In genomic region chr1:105342305-105342704, GRCm38 (mm10) we compare ENCODE assay signal across 26 mouse cellular contexts. TPM values are rescaled to one million over a fixed set of nuclear protein-coding genes. Genes with fewer than 3 reads are reported as not detected.
"Had no signal": no experiment of that assay in that cellular context is flagged by ENCODE, and none has a peak within 500 bp of the region (broad histone marks: within the 10 kb centered on the region; RNA-seq: fewer than 3 reads in every experiment).

No protein-coding gene starts in this region.

- DNase-seq: gastrocnemius, postnatal 14 days; gastrocnemius, postnatal 36 days; heart, adult 11 months; heart, adult 2 months; heart, postnatal 14 days; heart, postnatal 36 days; kidney, adult 11 months; kidney, adult 2 months; kidney, adult 9 months; kidney, postnatal 14 days; kidney, postnatal 36 days; liver; liver, embryonic 13.5 days had no signal

- H3K4me3 ChIP-seq: heart, adult 2 months; heart, embryonic 13.5 days; heart, embryonic 15.5 days; hindbrain, embryonic 13.5 days; hindbrain, embryonic 15.5 days; kidney, embryonic 15.5 days; layer of hippocampus, adult 2 months; left cerebral cortex, adult 2 months; limb, embryonic 10.5 days; limb, embryonic 12.5 days; liver, embryonic 13.5 days; liver, embryonic 15.5 days had no signal

- ATAC-seq: hindbrain, postnatal 0 days had no signal

- H3K27ac ChIP-seq: heart, adult 2 months; heart, embryonic 13.5 days; heart, embryonic 15.5 days; hindbrain, embryonic 13.5 days; hindbrain, embryonic 15.5 days; hindbrain, postnatal 0 days; kidney, embryonic 15.5 days; kidney, postnatal 0 days; layer of hippocampus, adult 2 months; left cerebral cortex, adult 2 months; limb, embryonic 10.5 days; limb, embryonic 12.5 days; liver, embryonic 13.5 days; liver, embryonic 15.5 days had no signal

RNA-seq across cellular contexts. Expression of gene Rnf152, which starts 14.2 kb away (rescaled TPM):
- total RNA-seq: hematopoietic stem cell, adult 5-6 weeks had no signal
